Mouse (Mus musculus): ENCODE measurements at regions not wholly inside any gene's neighbourhood (a gene's known extent, or its start where the extent isn't known, plus 50 kb on each side); places are given as distances from the start of the nearest gene placed in this dataset.
"Not testable (repeated sequence)": the region's sequence is repeated elsewhere in the genome, so short reads cannot be mapped to it uniquely, and the experiment has no call there.

- peaks cover 17% of the 10 kb centered on the region for H3K4me1 ChIP-seq
- no peaks in the 10 kb centered on the region for H3K36me3 ChIP-seq (replicated peaks)
- H3K9ac ChIP-seq: no peak overlapping the region
- H3K9me3 ChIP-seq: no peaks in the 10 kb centered on the region
- no peak for ATAC-seq (ENCODE audit: low FRiP score)
- no peaks in the 10 kb centered on the region for H3K27me3 ChIP-seq
- no peak overlapping the region for H3K4me3 ChIP-seq (replicated peaks)
- H3K4me2 ChIP-seq: no peak overlapping the region
- 83% methylated on average over 6 of the region's 7 CpGs for WGBS
- H3K27ac ChIP-seq: no peak overlapping the region
Measured at GRCm38 (mm10) chr14:54147546-54147945, 106.4 kb downstream of the Dad1 start.

- Histone ChIP-seq H3K4me3 (replicated peaks) (no peak overlapping the region), H3K36me3 (replicated peaks) (no peaks in the 10 kb centered on the region), H3K9me3 (no peaks in the 10 kb centered on the region), H3K4me2 (no peak overlapping the region), H3K27ac (peak overlapping the region; percentile 50; the same call in 1 of the 2 replicates), H3K9ac (no peak overlapping the region), H3K4me1 (peaks cover 17% of the 10 kb centered on the region), H3K27me3 (no peaks in the 10 kb centered on the region)
- 0 out of 2 replicates have a peak, but pooled peaks have one; percentile 23 for ATAC-seq (ENCODE audit: low FRiP score)
- WGBS: 20% methylated on average over 11 of the region's 11 CpGs
Measured at GRCm38 (mm10) chr14:54145743-54146741, 107.9 kb downstream of the Dad1 start.

- H3K27ac ChIP-seq: no peak overlapping the region
- H3K36me3 ChIP-seq (replicated peaks): no peaks in the 10 kb centered on the region
- peaks cover 17% of the 10 kb centered on the region for H3K4me1 ChIP-seq
- H3K4me3 ChIP-seq (replicated peaks): no peak overlapping the region
- ATAC-seq (ENCODE audit: low FRiP score): no peak
- no peak overlapping the region for H3K4me2 ChIP-seq
- no peaks in the 10 kb centered on the region for H3K27me3 ChIP-seq
- no peak overlapping the region for H3K9ac ChIP-seq
- 67% methylated on average over 1 of the region's 1 CpGs for WGBS
- H3K9me3 ChIP-seq: no peaks in the 10 kb centered on the region
Measured at GRCm38 (mm10) chr14:54143828-54144227, 110.1 kb downstream of the Dad1 start.

- Histone ChIP-seq H3K9ac (no peak overlapping the region), H3K9me3 (no peaks in the 10 kb centered on the region), H3K36me3 (replicated peaks) (no peaks in the 10 kb centered on the region), H3K4me2 (no peak overlapping the region), H3K4me3 (replicated peaks) (no peak overlapping the region), H3K27me3 (no peaks in the 10 kb centered on the region), H3K27ac (no peak overlapping the region), H3K4me1 (no peaks in the 10 kb centered on the region)
- ATAC-seq (ENCODE audit: low FRiP score): no peak
- 96% methylated on average over 3 of the region's 3 CpGs for WGBS
Measured at GRCm38 (mm10) chr14:54138288-54138687, 115.6 kb downstream of the Dad1 start.

- ATAC-seq (ENCODE audit: low FRiP score): no peak
- no peak overlapping the region for H3K4me3 ChIP-seq (replicated peaks)
- WGBS: 96% methylated on average over 3 of the region's 3 CpGs
- H3K9ac ChIP-seq: no peak overlapping the region
- no peaks in the 10 kb centered on the region for H3K27me3 ChIP-seq
- no peaks in the 10 kb centered on the region for H3K36me3 ChIP-seq (replicated peaks)
- H3K4me2 ChIP-seq: no peak overlapping the region
- no peaks in the 10 kb centered on the region for H3K4me1 ChIP-seq
- no peak overlapping the region for H3K27ac ChIP-seq
- no peaks in the 10 kb centered on the region for H3K9me3 ChIP-seq
Measured at GRCm38 (mm10) chr14:54136538-54136937, 117.4 kb downstream of the Dad1 start.

- no peaks in the 10 kb centered on the region for H3K36me3 ChIP-seq (replicated peaks)
- H3K27me3 ChIP-seq: no peaks in the 10 kb centered on the region
- no peak for ATAC-seq (ENCODE audit: low FRiP score)
- H3K4me2 ChIP-seq: no peak overlapping the region
- peaks cover 12% of the 10 kb centered on the region for H3K4me1 ChIP-seq
- H3K9me3 ChIP-seq: no peaks in the 10 kb centered on the region
- no peak overlapping the region for H3K9ac ChIP-seq
- H3K27ac ChIP-seq: no peak overlapping the region
- WGBS: 83% methylated on average over 4 of the region's 4 CpGs
- no peak overlapping the region for H3K4me3 ChIP-seq (replicated peaks)
Measured at GRCm38 (mm10) chr14:54128334-54128733, 125.6 kb downstream of the Dad1 start.

GRCm38 (mm10) chr14:54125510-54125909 lies 128.4 kb downstream of the Dad1 start:
- no peak for ATAC-seq (ENCODE audit: low FRiP score)

GRCm38 (mm10) chr14:54121973-54122372 lies 131.9 kb downstream of the Dad1 start:
- H3K36me3 ChIP-seq (replicated peaks): no peaks in the 10 kb centered on the region
- ATAC-seq (ENCODE audit: low FRiP score): no peak
- no peak overlapping the region for H3K9ac ChIP-seq
- H3K4me1 ChIP-seq: peaks cover 12% of the 10 kb centered on the region
- 78% methylated on average over 7 of the region's 7 CpGs for WGBS
- H3K27me3 ChIP-seq: no peaks in the 10 kb centered on the region
- no peak overlapping the region for H3K27ac ChIP-seq
- H3K9me3 ChIP-seq: 0 out of 2 replicates have a peak, but pooled peaks cover 5% of the 10 kb centered on the region
- H3K4me3 ChIP-seq (replicated peaks): no peak overlapping the region
- H3K4me2 ChIP-seq: no peak overlapping the region

More at GRCm38 (mm10) chr14:54125510-54125909, 128.4 kb downstream of the Dad1 start:
- Histone ChIP-seq H3K4me2 (no peak overlapping the region), H3K27me3 (no peaks in the 10 kb centered on the region), H3K27ac (no peak overlapping the region), H3K9me3 (no peaks in the 10 kb centered on the region), H3K4me3 (replicated peaks) (no peak overlapping the region), H3K36me3 (replicated peaks) (no peaks in the 10 kb centered on the region), H3K4me1 (peaks cover 12% of the 10 kb centered on the region), H3K9ac (no peak overlapping the region)

- no peaks in the 10 kb centered on the region for H3K36me3 ChIP-seq (replicated peaks)
- WGBS: 84% methylated on average over 4 of the region's 4 CpGs
- H3K9ac ChIP-seq: no peak overlapping the region
- H3K4me3 ChIP-seq (replicated peaks): no peak overlapping the region
- peaks cover 12% of the 10 kb centered on the region for H3K4me1 ChIP-seq
- H3K4me2 ChIP-seq: no peak overlapping the region
- no peaks in the 10 kb centered on the region for H3K27me3 ChIP-seq
- ATAC-seq (ENCODE audit: low FRiP score): no peak
- H3K9me3 ChIP-seq: 0 out of 2 replicates have a peak, but pooled peaks cover 5% of the 10 kb centered on the region
- no peak overlapping the region for H3K27ac ChIP-seq
Measured at GRCm38 (mm10) chr14:54121340-54121739, 132.6 kb downstream of the Dad1 start.

GRCm38 (mm10) chr14:54120194-54120593 lies 133.7 kb downstream of the Dad1 start:
- Histone ChIP-seq H3K9me3 (0 out of 2 replicates have a peak, but pooled peaks cover 5% of the 10 kb centered on the region), H3K9ac (no peak overlapping the region), H3K4me1 (peaks cover 3% of the 10 kb centered on the region), H3K27ac (no peak overlapping the region), H3K4me2 (no peak overlapping the region), H3K27me3 (no peaks in the 10 kb centered on the region), H3K36me3 (replicated peaks) (no peaks in the 10 kb centered on the region), H3K4me3 (replicated peaks) (no peak overlapping the region)
- 92% methylated on average over 5 of the region's 5 CpGs for WGBS
- no peak for ATAC-seq (ENCODE audit: low FRiP score)

GRCm38 (mm10) chr14:54117607-54118006 lies 136.3 kb downstream of the Dad1 start:
- H3K36me3 ChIP-seq (replicated peaks); H3K4me1 ChIP-seq; H3K4me3 ChIP-seq (replicated peaks); ATAC-seq (ENCODE audit: low FRiP score); H3K9me3 ChIP-seq; H3K27me3 ChIP-seq; H3K9ac ChIP-seq; H3K4me2 ChIP-seq; H3K27ac ChIP-seq: not testable (repeated sequence)
- WGBS: 93% methylated on average over 8 of the region's 8 CpGs

GRCm38 (mm10) chr14:54113216-54113615 lies 140.7 kb downstream of the Dad1 start:
- H3K9me3 ChIP-seq: 0 out of 2 replicates have a peak, but pooled peaks cover 5% of the 10 kb centered on the region
- WGBS: 56% methylated on average over 2 of the region's 2 CpGs
- H3K36me3 ChIP-seq (replicated peaks): no peaks in the 10 kb centered on the region
- no peak overlapping the region for H3K4me3 ChIP-seq (replicated peaks)
- H3K4me2 ChIP-seq: no peak overlapping the region
- H3K9ac ChIP-seq: no peak overlapping the region
- H3K4me1 ChIP-seq: peaks cover 7% of the 10 kb centered on the region
- no peak overlapping the region for H3K27ac ChIP-seq
- H3K27me3 ChIP-seq: no peaks in the 10 kb centered on the region
- ATAC-seq (ENCODE audit: low FRiP score): no peak

- H3K4me2 ChIP-seq: no peak overlapping the region
- H3K27me3 ChIP-seq: no peaks in the 10 kb centered on the region
- no peak overlapping the region for H3K27ac ChIP-seq
- no peaks in the 10 kb centered on the region for H3K9me3 ChIP-seq
- H3K9ac ChIP-seq: no peak overlapping the region
- 90% methylated on average over 3 of the region's 3 CpGs for WGBS
- no peak for ATAC-seq (ENCODE audit: low FRiP score)
- H3K4me1 ChIP-seq: peaks cover 9% of the 10 kb centered on the region
- H3K36me3 ChIP-seq (replicated peaks): no peaks in the 10 kb centered on the region
- H3K4me3 ChIP-seq (replicated peaks): no peak overlapping the region
Measured at GRCm38 (mm10) chr14:54110971-54111370, 142.9 kb downstream of the Dad1 start.
